Mouse (Mus musculus): ENCODE measurements at regions not wholly inside any gene's neighbourhood (a gene's known extent, or its start where the extent isn't known, plus 50 kb on each side); places are given as distances from the start of the nearest gene placed in this dataset.
"Not testable (repeated sequence)": the region's sequence is repeated elsewhere in the genome, so short reads cannot be mapped to it uniquely, and the experiment has no call there.

- DNase-seq (ENCODE audit: low spot score in 2 of 2): peak; percentile 43 to 63
Measured at GRCm38 (mm10) chr10:96685991-96686601, 69.3 kb downstream of the Btg1 start.

GRCm38 (mm10) chr10:96686659-96687440 lies 70.0 kb downstream of the Btg1 start:
- peak; percentile 7 to 42 for DNase-seq (ENCODE audit: low spot score in 2 of 2)

DNA sequence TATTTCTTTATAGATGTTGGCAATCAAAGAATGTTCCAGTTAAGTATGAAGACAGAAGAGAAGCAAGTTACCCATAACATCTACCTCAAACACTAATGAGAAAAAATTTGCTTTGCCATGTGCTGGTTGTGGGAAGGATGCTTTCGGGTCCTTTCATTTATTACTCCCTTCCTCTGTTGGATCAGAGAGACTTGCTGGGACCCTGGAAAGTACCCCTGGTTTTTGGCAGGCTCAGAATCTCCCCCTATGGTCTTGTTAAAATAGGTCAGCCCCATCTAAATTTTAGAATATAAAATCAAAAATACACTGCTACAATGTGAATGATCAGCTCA lies 70.6 kb downstream of the Btg1 start:
- DNase-seq (ENCODE audit: low spot score in 2 of 2): no peak

DNA sequence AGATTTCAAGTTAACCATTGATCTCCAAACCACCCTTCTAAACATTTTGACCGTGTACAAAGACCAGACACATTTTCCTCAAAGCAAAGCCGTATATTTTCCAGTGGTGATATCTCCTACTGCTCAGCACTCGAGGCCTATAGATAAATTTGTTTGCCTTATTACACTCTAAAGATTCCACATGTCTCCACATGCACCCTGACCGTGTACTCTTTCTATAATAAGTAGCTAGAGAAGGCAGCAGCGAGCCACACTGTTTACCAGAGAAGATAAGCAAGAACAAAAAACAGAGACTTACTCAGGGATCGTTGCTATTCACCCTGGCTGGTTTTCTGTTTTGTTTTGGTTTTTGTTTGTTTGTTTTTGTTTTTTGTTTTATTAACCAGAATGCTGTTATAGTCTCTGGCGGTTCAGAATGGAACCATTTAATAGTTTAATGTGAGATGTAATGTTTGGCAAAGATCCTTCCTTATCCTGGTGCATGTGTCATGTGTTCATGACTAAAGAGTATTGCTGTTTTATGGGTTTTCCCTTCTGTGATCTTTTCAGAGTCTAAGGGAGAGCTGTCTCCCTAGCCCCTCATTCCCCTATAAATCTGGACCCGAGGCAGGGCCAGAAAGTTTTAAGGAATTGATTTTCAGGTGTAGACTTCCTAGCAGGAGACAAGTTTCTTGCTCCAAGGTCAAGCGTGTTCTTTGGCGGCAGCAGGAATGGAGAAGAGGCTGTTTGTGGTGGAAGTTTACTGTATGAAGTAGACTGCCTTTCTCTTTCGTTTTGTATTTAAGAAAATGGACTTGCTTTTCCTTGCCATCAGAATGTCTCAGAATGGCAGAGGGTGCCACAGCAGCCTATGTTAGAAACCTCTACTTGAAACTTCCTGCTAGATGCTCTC lies 73.4 kb downstream of the Btg1 start:
- peak in 1 of 2 experiments; percentile 30 for DNase-seq (ENCODE audit: low spot score in 2 of 2)

DNA sequence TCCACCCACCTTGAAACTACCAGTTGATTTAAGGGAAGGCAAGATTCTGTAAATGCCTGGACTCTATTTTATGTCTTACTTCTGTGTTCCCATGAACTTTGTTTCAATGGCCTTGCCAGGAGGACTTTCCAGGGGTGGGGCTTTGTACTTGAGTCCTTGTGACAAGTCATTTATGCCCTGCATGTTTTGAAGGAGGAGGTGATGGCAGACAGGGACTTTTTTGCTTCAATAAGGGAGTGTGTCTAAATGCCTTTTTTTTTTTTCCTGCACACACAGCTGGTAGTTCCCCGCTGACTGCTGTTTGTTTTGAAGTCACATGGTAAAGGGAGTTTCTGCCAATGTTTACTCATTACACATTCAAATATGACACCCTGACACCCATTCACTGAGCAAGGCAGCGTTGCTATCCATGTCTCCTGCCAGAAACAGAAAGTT lies 74.1 kb downstream of the Btg1 start:
- DNase-seq (ENCODE audit: low spot score in 2 of 2): peak in 1 of 2 experiments; percentile 50

GRCm38 (mm10) chr10:96691319-96691870 lies 74.6 kb downstream of the Btg1 start:
- no peak for DNase-seq (ENCODE audit: low spot score in 2 of 2)

DNA sequence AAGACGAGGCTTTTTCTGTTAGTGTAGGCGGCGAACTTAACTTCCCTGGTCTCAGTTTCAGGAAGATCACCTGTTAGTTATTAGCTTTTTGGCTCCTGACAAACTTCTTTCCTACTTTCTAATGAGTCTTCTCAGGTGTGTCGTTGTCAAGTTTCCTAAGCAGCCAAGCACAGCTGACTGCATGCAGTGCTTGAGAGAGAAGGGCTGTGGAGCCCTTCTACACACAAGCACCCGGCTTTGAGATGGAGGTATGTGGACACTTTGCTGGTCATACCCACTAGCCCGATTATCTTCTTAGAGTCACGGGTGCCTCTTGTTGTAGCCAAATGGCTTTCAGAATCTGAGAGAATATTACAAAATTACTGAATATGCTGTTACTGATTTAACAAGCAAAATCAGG lies 76.0 kb downstream of the Btg1 start:
- DNase-seq (ENCODE audit: low spot score in 2 of 2): no peak

- no peak for DNase-seq (ENCODE audit: low spot score in 2 of 2)
Measured at GRCm38 (mm10) chr10:96693766-96694165, 77.0 kb downstream of the Btg1 start.

GRCm38 (mm10) chr10:96696571-96696970 lies 79.8 kb downstream of the Btg1 start:
- no peak for DNase-seq (ENCODE audit: low spot score in 2 of 2)

DNA sequence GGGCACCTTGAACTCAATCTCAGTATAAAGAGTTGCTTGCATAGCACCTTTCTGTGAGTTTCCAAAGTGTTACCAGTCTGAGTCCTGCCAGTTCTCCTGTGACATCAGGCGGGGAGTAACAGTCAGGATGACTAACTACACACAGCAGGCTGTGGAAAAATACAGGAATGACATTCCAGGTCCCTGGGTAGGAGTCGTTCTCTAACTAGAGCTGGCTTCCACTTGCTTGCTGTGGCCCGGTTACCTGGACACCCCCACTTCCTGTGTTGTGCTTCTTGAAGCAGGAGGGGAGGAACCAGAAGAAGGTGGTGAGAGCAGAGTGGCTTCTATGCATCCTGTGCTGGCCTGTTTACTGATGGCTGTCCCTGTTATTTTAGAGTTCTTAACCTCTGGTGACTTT lies 81.0 kb downstream of the Btg1 start:
- DNase-seq (ENCODE audit: low spot score in 2 of 2): no peak

GRCm38 (mm10) chr10:96706656-96707055 lies 89.8 kb downstream of the Btg1 start:
- DNase-seq (ENCODE audit: low spot score in 2 of 2): no peak

DNA sequence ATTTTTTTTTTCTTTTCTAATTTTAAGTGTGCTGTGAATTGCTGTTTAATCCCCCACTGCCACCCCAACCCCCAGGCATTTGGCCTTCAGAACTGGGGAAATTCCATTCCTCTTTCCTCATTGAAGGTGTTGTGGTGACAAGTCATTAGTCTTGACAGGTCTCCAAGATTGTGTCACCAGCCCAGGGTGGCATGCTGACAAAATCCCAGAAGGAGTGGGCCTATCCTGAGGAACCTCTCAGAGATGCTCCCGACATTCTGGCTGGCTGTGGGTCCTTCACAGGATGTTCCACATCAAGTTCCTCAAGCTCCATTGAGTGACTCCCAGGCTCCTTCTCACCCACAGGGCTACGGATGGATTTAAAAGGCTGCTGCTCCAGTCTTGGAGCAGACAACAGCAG lies 91.7 kb downstream of the Btg1 start:
- DNase-seq (ENCODE audit: low spot score in 2 of 2): no peak

- DNase-seq (ENCODE audit: low spot score in 2 of 2): no peak
Measured at GRCm38 (mm10) chr10:96709698-96710356, 93.0 kb downstream of the Btg1 start.

DNA sequence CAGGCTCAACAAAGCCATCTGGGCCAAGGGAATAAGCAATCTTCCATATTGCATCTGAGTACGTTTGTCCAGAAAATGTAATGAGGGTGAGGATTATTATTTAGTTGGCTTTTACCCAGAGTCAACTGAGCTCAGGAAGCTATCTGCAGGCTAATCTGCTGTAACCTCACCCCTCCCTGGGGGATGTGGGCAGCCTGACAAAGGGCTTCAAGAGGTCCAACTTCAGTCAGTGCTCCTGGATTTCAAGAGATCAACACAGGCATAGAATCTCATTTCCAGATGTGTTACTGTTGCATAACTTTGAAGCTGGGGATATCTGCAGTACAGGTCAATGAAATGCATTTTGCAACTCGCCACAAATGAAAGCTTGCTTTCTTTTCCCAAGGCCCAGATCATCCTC lies 95.2 kb downstream of the Btg1 start:
- DNase-seq (ENCODE audit: low spot score in 2 of 2): no peak

GRCm38 (mm10) chr10:96714702-96715101 lies 97.9 kb downstream of the Btg1 start:
- DNase-seq (ENCODE audit: low spot score in 2 of 2): no peak

GRCm38 (mm10) chr10:96717281-96717680 lies 100.5 kb downstream of the Btg1 start:
- no peak for DNase-seq (ENCODE audit: low spot score in 2 of 2)

DNA sequence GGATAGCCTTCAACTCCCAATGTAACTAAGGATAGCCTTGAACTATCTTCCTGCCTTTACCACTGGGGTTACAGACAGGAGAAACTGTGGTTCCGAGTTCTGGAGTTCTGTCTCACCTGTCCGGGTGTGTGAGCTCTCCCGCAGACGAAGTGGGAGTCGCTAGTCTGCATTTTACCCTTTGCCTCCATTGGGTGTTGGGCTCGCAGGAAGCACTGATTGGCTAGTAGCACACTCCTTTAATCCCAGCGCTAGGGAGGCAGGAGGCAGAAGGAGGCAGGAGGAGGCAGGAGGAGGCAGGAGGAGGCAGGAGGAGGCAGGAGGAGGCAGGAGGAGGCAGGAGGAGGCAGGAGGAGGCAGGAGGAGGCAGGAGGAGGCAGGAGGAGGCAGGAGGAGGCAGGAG lies 101.9 kb downstream of the Btg1 start:
- DNase-seq (ENCODE audit: low spot score in 2 of 2): not testable (repeated sequence)

- no peak for DNase-seq (ENCODE audit: low spot score in 2 of 2)
Measured at GRCm38 (mm10) chr10:96720281-96720711, 103.5 kb downstream of the Btg1 start.

DNA sequence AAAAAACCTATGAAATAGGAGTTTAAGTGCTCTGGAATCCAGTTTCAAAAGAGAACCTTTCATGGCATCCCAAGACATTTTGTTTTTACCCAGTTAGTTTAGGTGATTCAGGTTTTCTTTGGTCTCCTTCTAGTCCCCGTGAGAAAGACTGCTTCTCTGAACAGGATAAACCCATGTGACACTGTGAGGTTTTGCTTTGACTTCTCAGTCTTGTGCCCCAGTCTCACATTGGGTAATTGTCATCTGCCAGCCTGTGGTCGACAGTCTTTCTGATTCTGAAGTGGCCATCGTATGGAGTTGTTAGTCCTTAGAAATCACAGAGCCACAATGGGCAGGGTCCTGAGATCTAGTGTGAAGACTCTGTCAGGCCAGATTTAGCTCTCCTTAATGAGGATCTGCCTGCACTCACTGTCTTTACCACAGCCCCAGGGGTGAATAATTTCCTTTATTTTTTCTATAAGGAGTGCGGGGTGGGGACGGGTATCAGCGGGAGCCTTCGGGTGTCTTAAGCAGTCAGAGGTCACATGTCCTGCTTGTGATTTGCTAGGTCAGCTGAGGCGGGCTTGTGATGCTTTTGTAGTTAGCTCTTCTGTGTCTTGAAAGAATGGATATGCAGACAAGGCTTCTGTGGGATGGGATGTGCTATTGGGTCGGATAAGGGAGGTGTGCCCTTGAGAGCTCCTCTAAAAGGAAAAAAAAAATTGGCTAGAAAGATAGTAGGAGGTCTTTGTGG lies 104.3 kb downstream of the Btg1 start:
- no peak for DNase-seq (ENCODE audit: low spot score in 2 of 2)

- peak; percentile 86 for DNase-seq (ENCODE audit: low spot score in 2 of 2)
Measured at GRCm38 (mm10) chr10:96722491-96722890, 105.7 kb downstream of the Btg1 start.

DNA sequence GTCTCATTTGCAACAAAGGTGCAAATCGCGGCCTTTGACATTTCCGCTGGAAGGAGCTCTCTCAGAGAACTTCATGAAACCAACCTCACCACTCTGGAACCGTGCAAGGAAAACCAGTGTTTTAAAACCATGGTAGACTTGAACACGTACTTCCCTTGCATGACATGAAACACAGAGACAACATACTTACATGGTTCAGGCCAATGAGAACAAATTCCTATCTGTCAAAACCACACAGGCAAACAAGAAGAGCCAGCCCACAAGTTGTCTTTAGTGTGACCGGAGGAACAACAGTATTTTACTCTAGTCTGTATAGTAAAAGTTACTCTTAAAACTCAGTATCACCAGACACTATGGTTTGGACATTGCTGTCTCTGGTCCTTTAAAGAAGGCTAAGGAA lies 106.3 kb downstream of the Btg1 start:
- DNase-seq (ENCODE audit: low spot score in 2 of 2): no peak

All from urinary bladder, postnatal 36 days (tissue).